Mouse (Mus musculus) liver, embryonic 14.5 days (tissue): Measurements from ENCODE around the gene Fasn.

Experiments used
- CTCF ChIP-seq: IDR thresholded peaks from 2 replicates; pipeline ENCODE4 v1.5.1; 2016; ENCODE audit warnings: antibody characterized with exemption, low read depth, control low read depth
- EP300 ChIP-seq: IDR thresholded peaks from 2 replicates; pipeline ENCODE4 v1.6.1; 2016; ENCODE audit warnings: antibody characterized with exemption, low read depth

DNA sequence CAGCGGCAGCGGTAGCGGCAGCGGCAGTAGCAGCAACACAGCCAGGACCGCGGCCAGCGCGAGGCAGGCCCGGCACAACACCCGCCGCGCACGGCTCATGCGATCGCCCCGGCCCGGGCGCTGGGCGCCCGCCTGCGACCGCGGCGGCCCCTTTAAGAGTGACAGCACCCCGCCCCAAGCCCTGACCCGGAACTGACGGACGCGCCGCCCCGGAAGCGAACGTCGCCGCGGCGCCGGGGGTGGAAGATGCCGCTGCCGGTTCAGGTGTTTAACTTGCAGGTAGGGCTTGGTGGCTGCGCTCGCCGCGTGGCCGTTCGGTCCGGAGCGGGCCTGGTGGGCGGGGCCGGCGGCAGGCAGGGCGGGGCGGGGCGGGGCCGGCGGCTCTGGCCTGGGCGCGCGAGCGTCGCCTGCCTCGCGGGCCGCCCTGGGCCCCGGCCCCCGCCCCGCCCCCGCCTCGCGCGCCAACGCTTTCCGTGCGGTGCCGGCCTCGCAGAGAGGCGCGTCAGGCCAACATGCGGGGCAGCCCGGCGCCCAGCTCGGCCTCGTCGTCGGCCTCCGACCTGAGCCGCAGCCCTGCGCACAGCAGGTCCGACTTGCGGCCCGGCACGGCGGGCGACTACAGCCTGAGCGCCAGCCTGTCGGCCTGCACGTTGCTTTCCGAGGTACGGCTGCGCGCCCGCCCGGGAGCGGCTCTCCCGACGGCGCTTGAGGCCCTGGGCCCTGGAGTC is 40.1 kb downstream of the Fasn start, which contains the start of the genes Rfng and Gps1:
- TF ChIP-seq CTCF (no peak), EP300 (no peak)
